Mouse (Mus musculus): ENCODE results near the gene Parl. TPM values are rescaled to one million over a fixed set of nuclear protein-coding genes. Genes with fewer than 3 reads are reported as not detected.

Parl gene
- 75.8 and 88.8 TPM in 2 replicates for polyA plus RNA-seq (2014; fragmentation: Nextera tagmentation; extraction: Ambion mirVana)

DNA sequence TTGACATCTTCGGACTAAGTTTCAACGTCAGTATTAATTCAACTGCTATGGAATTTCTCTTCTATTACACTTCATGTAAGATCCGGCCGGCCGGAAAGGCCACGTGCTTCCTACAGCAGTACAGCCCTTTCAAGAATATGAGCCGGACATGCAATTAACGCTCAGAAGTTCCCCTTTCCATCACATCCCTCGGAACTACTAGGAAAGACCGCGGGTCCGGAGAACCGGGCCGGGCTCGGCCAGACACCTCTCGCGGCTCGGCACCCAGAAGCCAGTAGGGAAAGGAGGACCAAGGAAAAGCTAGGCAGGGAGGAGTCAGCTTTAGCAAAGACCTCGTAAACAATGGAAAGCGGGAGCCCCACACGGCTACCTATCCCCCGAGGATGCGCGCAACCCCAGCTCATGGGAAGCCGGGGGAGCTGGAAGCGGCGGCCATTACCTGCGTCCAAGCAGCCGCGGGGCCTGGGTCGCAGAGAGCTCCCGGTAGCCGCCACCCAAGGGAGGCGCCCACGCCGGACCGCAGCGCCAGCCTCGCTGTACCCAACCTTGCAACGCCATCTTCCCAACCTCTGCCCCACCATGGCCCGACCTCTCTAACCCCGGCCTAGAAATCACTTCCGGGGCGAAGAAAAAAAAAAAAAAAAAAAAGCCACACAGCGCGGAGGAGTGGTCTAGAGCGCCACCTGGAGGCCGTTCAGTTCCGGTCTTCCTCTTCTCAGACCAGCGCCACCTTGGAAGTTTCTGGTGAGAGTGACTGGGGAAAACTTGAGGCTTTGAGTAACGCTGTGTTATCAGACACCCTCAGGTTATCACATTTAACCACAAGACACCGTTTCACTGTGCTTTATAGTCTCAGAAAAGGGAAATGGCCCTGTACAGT lies at the start of gene Parl:
TSS of gene Parl (minus strand) at position 618 of the 880 bp plus-strand sequence.
- peak; percentile 91 for DNase-seq (ENCODE audit: low spot score)
- H3K9ac ChIP-seq (ENCODE audit: low read depth, low read length), result peak within 1 kb of the TSS; percentile 84
- no peaks in the 10 kb centered on the region for H3K9me3 ChIP-seq (ENCODE audit: control insufficient read depth, low read length)
- H3K4me2 ChIP-seq (ENCODE audit: low read depth, low read length), result peak within 1 kb of the TSS; percentile 67
- H3K36me3 ChIP-seq (ENCODE audit: control insufficient read depth, insufficient read depth, low read length), result peaks cover 4% of the 10 kb centered on the region; the same call in 1 of the 2 replicates
- peak within 1 kb of the TSS; percentile 78 for H3K27ac ChIP-seq (replicated peaks; ENCODE audit: low read depth, low read length)
- WGBS, result under 1% methylated on average over 35 of the region's 52 CpGs
- H3K27me3 ChIP-seq (replicated peaks; ENCODE audit: control insufficient read depth, insufficient read depth, low read length), result no peaks in the 10 kb centered on the region
- H3K4me3 ChIP-seq (ENCODE audit: low read depth, low read length), result peak within 1 kb of the TSS; percentile 78
- ATAC-seq (ENCODE audit: low read depth), result peak; percentile 90
- H3K4me1 ChIP-seq (ENCODE audit: control insufficient read depth, insufficient read depth, low read length), result peaks cover 11% of the 10 kb centered on the region; the same call in 1 of the 2 replicates

- H3K4me1 ChIP-seq (ENCODE audit: control insufficient read depth, insufficient read depth, low read length), result no peaks in the 10 kb centered on the region
- no peak overlapping the region for H3K27ac ChIP-seq (replicated peaks; ENCODE audit: low read depth, low read length)
- no peak overlapping the region for H3K4me3 ChIP-seq (ENCODE audit: low read depth, low read length)
- no peak overlapping the region for H3K9ac ChIP-seq (ENCODE audit: low read depth, low read length)
- H3K27me3 ChIP-seq (replicated peaks; ENCODE audit: control insufficient read depth, insufficient read depth, low read length), result no peaks in the 10 kb centered on the region
- no peak overlapping the region for H3K4me2 ChIP-seq (ENCODE audit: low read depth, low read length)
- peaks cover 62% of the 10 kb centered on the region for H3K36me3 ChIP-seq (ENCODE audit: control insufficient read depth, insufficient read depth, low read length)
- no peaks in the 10 kb centered on the region for H3K9me3 ChIP-seq (ENCODE audit: control insufficient read depth, low read length)
- WGBS, result 75% methylated on average over 1 of the region's 1 CpGs
- ATAC-seq (ENCODE audit: low read depth) (no peak), DNase-seq (ENCODE audit: low spot score) (no peak)
These were observed 43.3 kb upstream of the Parl start for GRCm38 (mm10) chr16:20345464-20345863.

DNA sequence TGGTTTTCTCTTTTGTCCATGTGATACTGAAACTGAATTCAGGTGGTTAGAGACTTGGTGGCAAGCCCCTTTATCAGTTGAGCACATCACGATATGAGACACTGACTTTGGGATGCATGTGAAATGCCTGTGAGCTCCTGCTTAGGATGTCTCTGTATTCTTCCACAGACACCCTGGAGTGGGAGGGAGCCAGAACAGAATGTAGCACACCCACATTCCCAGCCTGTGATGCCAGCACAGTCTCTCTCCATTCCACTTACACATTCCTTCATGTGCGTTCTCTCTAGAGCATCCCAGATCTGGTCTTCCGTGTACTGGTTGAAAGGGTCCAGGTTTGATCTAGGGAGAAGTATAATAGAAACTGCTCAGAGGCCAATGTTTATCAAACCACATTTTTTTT lies 36.4 kb upstream of the Parl start:
- Histone ChIP-seq H3K4me2 (ENCODE audit: low read depth, low read length) (no peak overlapping the region), H3K4me3 (ENCODE audit: low read depth, low read length) (no peak overlapping the region), H3K9me3 (ENCODE audit: control insufficient read depth, low read length) (no peaks in the 10 kb centered on the region), H3K27ac (replicated peaks; ENCODE audit: low read depth, low read length) (no peak overlapping the region), H3K4me1 (ENCODE audit: control insufficient read depth, insufficient read depth, low read length) (no peaks in the 10 kb centered on the region), H3K27me3 (replicated peaks; ENCODE audit: control insufficient read depth, insufficient read depth, low read length) (no peaks in the 10 kb centered on the region), H3K9ac (ENCODE audit: low read depth, low read length) (no peak overlapping the region), H3K36me3 (ENCODE audit: control insufficient read depth, insufficient read depth, low read length) (peaks cover 72% of the 10 kb centered on the region)
- DNase-seq (ENCODE audit: low spot score) (no peak), ATAC-seq (ENCODE audit: low read depth) (no peak)
- 98% methylated on average over 3 of the region's 3 CpGs for whole genome bisulfite sequencing

DNA sequence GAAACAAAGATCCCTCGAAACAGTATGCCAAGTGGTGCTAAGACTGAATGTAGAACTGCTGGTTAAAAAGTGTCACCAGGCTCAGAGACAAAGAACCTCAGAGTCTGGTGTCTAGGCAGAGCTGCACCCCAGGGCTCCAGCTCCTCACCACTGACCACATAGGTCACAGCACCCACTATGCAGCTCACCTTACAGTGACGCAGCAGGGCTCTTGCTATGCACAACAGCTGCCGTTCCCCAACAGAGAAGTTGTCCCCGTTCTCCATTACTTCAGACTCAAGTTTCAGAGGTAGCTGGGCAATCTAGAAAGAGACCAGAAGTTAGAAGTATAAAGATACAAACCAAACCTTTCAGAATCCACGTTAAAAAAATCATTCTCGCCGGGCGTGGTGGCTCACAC lies 32.7 kb upstream of the Parl start:
- Histone ChIP-seq H3K4me1 (ENCODE audit: control insufficient read depth, insufficient read depth, low read length) (no peaks in the 10 kb centered on the region), H3K36me3 (ENCODE audit: control insufficient read depth, insufficient read depth, low read length) (peaks cover 84% of the 10 kb centered on the region), H3K4me2 (ENCODE audit: low read depth, low read length) (no peak overlapping the region), H3K9me3 (ENCODE audit: control insufficient read depth, low read length) (no peaks in the 10 kb centered on the region), H3K9ac (ENCODE audit: low read depth, low read length) (no peak overlapping the region), H3K27me3 (replicated peaks; ENCODE audit: control insufficient read depth, insufficient read depth, low read length) (no peaks in the 10 kb centered on the region), H3K4me3 (ENCODE audit: low read depth, low read length) (no peak overlapping the region), H3K27ac (replicated peaks; ENCODE audit: low read depth, low read length) (no peak overlapping the region)
- DNase-seq (ENCODE audit: low spot score), result no peak
- no peak for ATAC-seq (ENCODE audit: low read depth)
- 94% methylated on average over 8 of the region's 8 CpGs for WGBS

GRCm38 (mm10) chr16:20328306-20328705 lies 26.1 kb upstream of the Parl start:
- ATAC-seq (ENCODE audit: low read depth) (no peak), DNase-seq (ENCODE audit: low spot score) (no peak)
- no peaks in the 10 kb centered on the region for H3K9me3 ChIP-seq (ENCODE audit: control insufficient read depth, low read length)
- no peaks in the 10 kb centered on the region for H3K27me3 ChIP-seq (replicated peaks; ENCODE audit: control insufficient read depth, insufficient read depth, low read length)
- WGBS, result 88% methylated on average over 5 of the region's 5 CpGs
- no peaks in the 10 kb centered on the region for H3K4me1 ChIP-seq (ENCODE audit: control insufficient read depth, insufficient read depth, low read length)
- no peak overlapping the region for H3K4me2 ChIP-seq (ENCODE audit: low read depth, low read length)
- H3K4me3 ChIP-seq (ENCODE audit: low read depth, low read length), result no peak overlapping the region
- no peak overlapping the region for H3K9ac ChIP-seq (ENCODE audit: low read depth, low read length)
- H3K36me3 ChIP-seq (ENCODE audit: control insufficient read depth, insufficient read depth, low read length), result peaks cover 41% of the 10 kb centered on the region
- H3K27ac ChIP-seq (replicated peaks; ENCODE audit: low read depth, low read length), result no peak overlapping the region

DNA sequence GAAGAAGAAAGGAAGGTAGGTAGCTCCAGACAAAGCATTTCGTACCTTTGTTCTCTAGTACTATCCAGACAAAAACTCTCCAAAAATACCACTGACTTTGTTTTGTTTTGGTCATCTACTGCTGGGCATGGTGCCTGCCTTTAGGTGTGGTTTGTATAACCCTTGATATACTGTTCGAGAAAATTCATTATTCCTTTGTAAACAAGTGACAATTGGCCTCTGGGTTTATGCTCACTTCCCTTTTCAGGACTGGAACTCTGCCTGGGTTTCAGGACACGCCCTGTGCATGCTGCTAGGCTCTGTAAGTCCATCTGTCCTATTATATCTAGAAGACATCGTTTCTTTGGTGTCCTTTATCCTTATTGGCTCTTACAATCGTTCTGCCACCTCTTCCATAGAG lies 23.1 kb upstream of the Parl start, which contains the start of gene Cyp2ab1:
TSS of gene Cyp2ab1 (minus strand) at position 119 of the 400 bp plus-strand sequence.
- Histone ChIP-seq H3K4me1 (ENCODE audit: control insufficient read depth, insufficient read depth, low read length) (no peaks in the 10 kb centered on the region), H3K4me3 (ENCODE audit: low read depth, low read length) (no peak within 1 kb of the TSS), H3K27ac (replicated peaks; ENCODE audit: low read depth, low read length) (no peak within 1 kb of the TSS), H3K9me3 (ENCODE audit: control insufficient read depth, low read length) (no peaks in the 10 kb centered on the region), H3K9ac (ENCODE audit: low read depth, low read length) (no peak within 1 kb of the TSS), H3K27me3 (replicated peaks; ENCODE audit: control insufficient read depth, insufficient read depth, low read length) (no peaks in the 10 kb centered on the region), H3K4me2 (ENCODE audit: low read depth, low read length) (no peak within 1 kb of the TSS), H3K36me3 (ENCODE audit: control insufficient read depth, insufficient read depth, low read length) (peaks cover 14% of the 10 kb centered on the region)
- DNase-seq (ENCODE audit: low spot score), result no peak
- ATAC-seq (ENCODE audit: low read depth), result no peak
- 74% methylated on average over 5 of the region's 5 CpGs for WGBS

DNA sequence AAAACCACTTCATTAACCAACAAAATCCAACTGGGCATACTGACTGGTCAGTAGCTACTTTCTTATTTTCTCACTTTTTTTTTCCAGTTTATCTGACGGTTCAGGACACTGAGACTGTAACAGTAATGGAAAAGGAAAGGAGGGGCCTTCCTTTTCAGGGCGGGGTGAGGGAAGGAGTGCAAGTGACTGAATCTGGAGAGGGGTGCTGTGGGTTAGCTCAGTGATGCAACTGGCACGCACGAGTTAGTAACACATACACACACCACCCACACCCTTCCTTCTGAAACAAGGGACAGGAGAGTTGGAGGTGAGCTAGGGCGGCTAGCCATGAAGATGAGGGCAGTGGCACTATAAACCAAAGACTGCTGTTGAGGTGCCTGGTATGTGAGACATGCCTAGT lies 21.7 kb upstream of the Parl start:
- H3K27me3 ChIP-seq (replicated peaks; ENCODE audit: control insufficient read depth, insufficient read depth, low read length), result no peaks in the 10 kb centered on the region
- 74% methylated on average over 5 of the region's 5 CpGs for WGBS

DNA sequence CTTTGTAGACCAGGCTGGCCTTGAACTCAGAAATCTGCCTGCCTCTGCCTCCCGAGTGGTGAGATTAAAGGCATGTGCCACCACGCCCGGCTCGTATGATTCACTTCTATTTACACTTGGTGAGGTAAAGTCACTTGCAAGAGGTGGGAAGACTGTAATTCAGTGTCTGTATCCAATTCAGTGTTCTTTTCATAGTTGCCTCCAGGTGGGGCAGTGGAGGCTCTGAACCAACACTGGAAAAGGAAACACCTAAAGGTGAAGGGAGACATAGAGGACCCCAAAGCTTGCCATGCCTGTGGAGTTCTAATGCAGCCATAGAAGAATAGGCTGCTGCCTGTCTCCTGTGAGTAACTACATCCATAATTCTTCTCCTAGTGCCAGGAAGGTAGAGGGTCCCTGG lies 20.1 kb upstream of the Parl start:
- Histone ChIP-seq H3K27ac (replicated peaks; ENCODE audit: low read depth, low read length) (no peak overlapping the region), H3K4me3 (ENCODE audit: low read depth, low read length) (no peak overlapping the region), H3K4me1 (ENCODE audit: control insufficient read depth, insufficient read depth, low read length) (no peaks in the 10 kb centered on the region), H3K27me3 (replicated peaks; ENCODE audit: control insufficient read depth, insufficient read depth, low read length) (no peaks in the 10 kb centered on the region), H3K4me2 (ENCODE audit: low read depth, low read length) (no peak overlapping the region), H3K9me3 (ENCODE audit: control insufficient read depth, low read length) (no peaks in the 10 kb centered on the region), H3K9ac (ENCODE audit: low read depth, low read length) (no peak overlapping the region), H3K36me3 (ENCODE audit: control insufficient read depth, insufficient read depth, low read length) (no peaks in the 10 kb centered on the region)
- 89% methylated on average over 4 of the region's 4 CpGs for WGBS
- ATAC-seq (ENCODE audit: low read depth) (no peak), DNase-seq (ENCODE audit: low spot score) (no peak)

More for the DNA sequence above, 21.7 kb upstream of the Parl start:
- no peak for ATAC-seq (ENCODE audit: low read depth)
- H3K9ac ChIP-seq (ENCODE audit: low read depth, low read length), result no peak overlapping the region
- peaks cover 6% of the 10 kb centered on the region for H3K36me3 ChIP-seq (ENCODE audit: control insufficient read depth, insufficient read depth, low read length)
- H3K4me1 ChIP-seq (ENCODE audit: control insufficient read depth, insufficient read depth, low read length), result no peaks in the 10 kb centered on the region
- DNase-seq (ENCODE audit: low spot score), result no peak
- no peak overlapping the region for H3K4me3 ChIP-seq (ENCODE audit: low read depth, low read length)
- H3K9me3 ChIP-seq (ENCODE audit: control insufficient read depth, low read length), result no peaks in the 10 kb centered on the region
- H3K4me2 ChIP-seq (ENCODE audit: low read depth, low read length), result no peak overlapping the region
- H3K27ac ChIP-seq (replicated peaks; ENCODE audit: low read depth, low read length), result no peak overlapping the region

GRCm38 (mm10) chr16:20316770-20317169 lies 14.6 kb upstream of the Parl start:
- no peak overlapping the region for H3K9ac ChIP-seq (ENCODE audit: low read depth, low read length)
- H3K9me3 ChIP-seq (ENCODE audit: control insufficient read depth, low read length), result no peaks in the 10 kb centered on the region
- H3K4me3 ChIP-seq (ENCODE audit: low read depth, low read length), result no peak overlapping the region
- H3K27ac ChIP-seq (replicated peaks; ENCODE audit: low read depth, low read length), result no peak overlapping the region
- ATAC-seq (ENCODE audit: low read depth) (no peak), DNase-seq (ENCODE audit: low spot score) (no peak)
- WGBS, result 84% methylated on average over 6 of the region's 6 CpGs
- H3K4me1 ChIP-seq (ENCODE audit: control insufficient read depth, insufficient read depth, low read length), result no peaks in the 10 kb centered on the region
- no peak overlapping the region for H3K4me2 ChIP-seq (ENCODE audit: low read depth, low read length)
- no peaks in the 10 kb centered on the region for H3K36me3 ChIP-seq (ENCODE audit: control insufficient read depth, insufficient read depth, low read length)
- no peaks in the 10 kb centered on the region for H3K27me3 ChIP-seq (replicated peaks; ENCODE audit: control insufficient read depth, insufficient read depth, low read length)
